Mouse (Mus musculus) NIH3T3 (cell line): ENCODE measurements around the gene Ntmt1.

ENCODE experiments used
- DNase-seq: peaks from one replicate; pipeline ENCODE4 v3.0.0-alpha.2; 2012; ENCODE audit warnings: low read depth

Gene Ntmt1

GRCm38 (mm10) chr2:30807648-30808295, at the start of gene Ntmt1:
Gene Ntmt1 (plus strand): TSS chr2:30807826.
- peak; percentile 100 for DNase-seq

GRCm38 (mm10) chr2:30758341-30759087, 49.1 kb upstream of the Ntmt1 start:
- peak; percentile 90 for DNase-seq

- DNase-seq = no peak
Observed at GRCm38 (mm10) chr2:30759088-30759374, 48.6 kb upstream of the Ntmt1 start.

GRCm38 (mm10) chr2:30759442-30759841, 48.2 kb upstream of the Ntmt1 start:
- no peak for DNase-seq

- DNase-seq = peak; percentile 56
Observed at GRCm38 (mm10) chr2:30759858-30760547, 47.6 kb upstream of the Ntmt1 start.

- peak; percentile 70 for DNase-seq
Observed at GRCm38 (mm10) chr2:30760706-30761105, 46.9 kb upstream of the Ntmt1 start.

- no peak for DNase-seq
Observed at GRCm38 (mm10) chr2:30766446-30766845, 41.2 kb upstream of the Ntmt1 start.

GRCm38 (mm10) chr2:30767626-30768240, 39.9 kb upstream of the Ntmt1 start:
- DNase-seq = no peak

- DNase-seq = no peak
Observed at GRCm38 (mm10) chr2:30768529-30768928, 39.1 kb upstream of the Ntmt1 start.

- peak; percentile 50 for DNase-seq
Observed at GRCm38 (mm10) chr2:30769187-30769586, 38.4 kb upstream of the Ntmt1 start.

GRCm38 (mm10) chr2:30771368-30771805, 36.2 kb upstream of the Ntmt1 start:
- no peak for DNase-seq

- DNase-seq = peak; percentile 87
Observed at GRCm38 (mm10) chr2:30771806-30772460, 35.7 kb upstream of the Ntmt1 start.

GRCm38 (mm10) chr2:30772581-30773312, 34.9 kb upstream of the Ntmt1 start:
- DNase-seq = peak; percentile 85

- no peak for DNase-seq
Observed at GRCm38 (mm10) chr2:30773313-30774005, 34.2 kb upstream of the Ntmt1 start.

GRCm38 (mm10) chr2:30775955-30776354, 31.7 kb upstream of the Ntmt1 start:
- DNase-seq = peak; percentile 44

GRCm38 (mm10) chr2:30777266-30777665, 30.4 kb upstream of the Ntmt1 start:
- no peak for DNase-seq

GRCm38 (mm10) chr2:30778235-30778634, 29.4 kb upstream of the Ntmt1 start:
- DNase-seq = no peak

GRCm38 (mm10) chr2:30779241-30779640, 28.4 kb upstream of the Ntmt1 start:
- peak; percentile 32 for DNase-seq

- no peak for DNase-seq
Observed at GRCm38 (mm10) chr2:30782312-30783290, 25.0 kb upstream of the Ntmt1 start.

- DNase-seq = peak; percentile 88
Observed at GRCm38 (mm10) chr2:30783346-30783745, 24.3 kb upstream of the Ntmt1 start.
